ENCODE assay signal across 10 mouse cellular contexts in genomic region chr2:122587861-122588519, GRCm38 (mm10). TPM values are rescaled to one million over a fixed set of nuclear protein-coding genes. Genes with fewer than 3 reads are reported as not detected.
"Had no signal": no experiment of that assay in that cellular context is flagged by ENCODE, and none has a peak within 500 bp of the region (broad histone marks: within the 10 kb centered on the region; RNA-seq: fewer than 3 reads in every experiment).

No protein-coding gene starts in this region.

- ATAC-seq: intestine, postnatal 0 days had no signal

- DNase-seq: kidney, adult 9 months; kidney, postnatal 4 days; lung, adult 2 months; lung, postnatal 10 days; lung, postnatal 4 days; midbrain, embryonic 14.5 days; right cerebral cortex, postnatal 14 days; thymus, postnatal 4 days had no signal

RNA-seq across cellular contexts. Expression of gene AA467197, which starts 48.8 kb away (rescaled TPM):
- polyA plus RNA-seq: liver, embryonic 11.5 days had no signal
